Mouse (Mus musculus) forebrain, embryonic 11.5 days (tissue): ENCODE measurements at regions not wholly inside any gene's neighbourhood (a gene's known extent, or its start where the extent isn't known, plus 50 kb on each side); places are given as distances from the start of the nearest gene placed in this dataset.
A peak's percentile ranks its signal among the peaks of the same experiment; 100 is the strongest.

Experiments
- ATAC-seq: fragments of 200-750 bp; cut with Nextera tagmentation; replicated peaks from 2 replicates; pipeline ENCODE4 v1.8.0; 2017; ENCODE audit warnings: moderate TSS enrichment; ENCODE audit not compliant: low FRiP score
- DNase-seq: peaks from one replicate; pipeline ENCODE4 v3.0.0-alpha.2; 2017; ENCODE audit warnings: low spot score
- H3K27ac ChIP-seq: fragments of 300-500 bp; sonication (generic); 2 replicates; pipeline ENCODE4 v1.5.1; 2014; ENCODE audit warnings: low read depth, low read length
- H3K27me3 ChIP-seq: fragments of 300-500 bp; sonication (generic); 2 replicates; pipeline ENCODE4 v1.6.1; 2014; ENCODE audit warnings: mild to moderate bottlenecking, low read length, mixed read lengths; ENCODE audit not compliant: control insufficient read depth, insufficient read depth
- H3K36me3 ChIP-seq: fragments of 300-500 bp; sonication (generic); 2 replicates; pipeline ENCODE4 v1.6.1; 2014; ENCODE audit warnings: mild to moderate bottlenecking, low read length, moderate library complexity, mixed read lengths; ENCODE audit not compliant: control insufficient read depth, insufficient read depth
- H3K4me1 ChIP-seq: fragments of 300-500 bp; sonication (generic); replicated peaks from 2 replicates; pipeline ENCODE4 v1.6.1; 2014; ENCODE audit warnings: low read length, mixed read lengths; ENCODE audit not compliant: control insufficient read depth, insufficient read depth
- H3K4me2 ChIP-seq: fragments of 300-500 bp; sonication (generic); 2 replicates; pipeline ENCODE4 v1.6.1; 2014; ENCODE audit warnings: low read depth, mild to moderate bottlenecking, low read length, moderate library complexity, mixed read lengths; ENCODE audit not compliant: severe bottlenecking
- H3K4me3 ChIP-seq: fragments of 300-500 bp; sonication (generic); 2 replicates; pipeline ENCODE4 v1.5.1; 2014; ENCODE audit warnings: low read depth, low read length
- H3K9ac ChIP-seq: fragments of 300-500 bp; sonication (generic); 2 replicates; pipeline ENCODE4 v1.6.1; 2014; ENCODE audit warnings: low read length
- H3K9me3 ChIP-seq: fragments of 300-500 bp; sonication (generic); 2 replicates; pipeline ENCODE4 v1.6.1; 2016; ENCODE audit warnings: low read length, mixed read lengths; ENCODE audit not compliant: control insufficient read depth
- WGBS: fragments of 180-500 bp; shearing (Covaris S2); extraction: QIAGEN DNeasy Blood & Tissue Kit; methylation state at CpG from one replicate; pipeline ENCODE4 v1.1.7; 2014; 5-methylcytosine and 5-hydroxymethylcytosine counted together

DNA sequence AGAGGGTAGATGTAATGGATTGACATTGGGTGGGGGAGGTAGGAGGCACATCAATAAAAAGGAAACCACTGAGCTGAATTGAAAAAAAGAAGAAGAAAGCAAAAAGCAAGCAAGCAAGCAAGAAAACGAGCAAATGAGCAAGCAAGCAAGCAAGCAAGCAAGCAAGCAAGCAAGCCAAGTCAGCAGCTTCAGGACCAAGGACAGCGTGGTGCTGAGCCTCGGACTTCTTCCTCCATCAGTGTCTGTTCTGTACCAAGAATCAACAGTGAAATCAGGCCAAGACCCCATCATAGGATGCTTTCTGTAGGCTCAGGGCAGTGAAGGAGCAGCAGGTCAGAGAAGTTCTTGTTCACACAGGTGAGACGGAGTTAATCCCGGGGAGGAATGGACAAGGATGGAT, 392.7 kb upstream of the BB014433 start:
- 51% methylated on average over 5 of the region's 5 CpGs for WGBS
- Histone ChIP-seq H3K9ac (no peak overlapping the region), H3K27me3 (no peaks in the 10 kb centered on the region), H3K36me3 (no peaks in the 10 kb centered on the region), H3K4me3 (no peak overlapping the region), H3K4me1 (no peaks in the 10 kb centered on the region), H3K9me3 (no peaks in the 10 kb centered on the region), H3K27ac (no peak overlapping the region), H3K4me2 (no peak overlapping the region)
- DNase-seq (peak; percentile 73), ATAC-seq (no peak)

DNA sequence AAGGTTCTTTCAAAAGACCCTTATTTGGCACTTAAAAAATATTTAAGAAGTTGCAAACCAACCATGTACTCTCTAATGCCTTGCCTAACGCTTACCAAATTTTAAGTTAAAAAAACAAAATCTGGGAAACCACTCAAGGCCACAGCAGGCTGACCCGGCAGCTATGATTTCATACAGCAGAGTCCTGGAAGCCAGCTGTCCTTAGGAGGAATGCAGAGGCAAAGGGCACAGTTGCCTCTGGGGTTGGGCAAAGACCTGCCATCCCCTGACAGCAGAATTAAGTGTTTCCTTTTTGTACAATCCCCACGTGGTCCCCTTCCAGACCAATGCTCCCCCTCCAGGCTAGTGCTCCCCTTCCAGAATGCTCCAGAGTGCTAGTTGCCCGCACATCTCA, 348.8 kb upstream of the BB014433 start:
- no peak overlapping the region for H3K27ac ChIP-seq
- H3K4me1 ChIP-seq = no peaks in the 10 kb centered on the region; the same call in 1 of the 2 replicates
- no peak overlapping the region for H3K9ac ChIP-seq
- 68% methylated on average over 4 of the region's 4 CpGs for WGBS
- H3K27me3 ChIP-seq = no peaks in the 10 kb centered on the region
- DNase-seq = no peak
- H3K36me3 ChIP-seq = no peaks in the 10 kb centered on the region
- no peaks in the 10 kb centered on the region for H3K9me3 ChIP-seq
- no peak for ATAC-seq
- no peak overlapping the region for H3K4me2 ChIP-seq
- H3K4me3 ChIP-seq = no peak overlapping the region

- Histone ChIP-seq H3K27ac (no peak overlapping the region), H3K27me3 (no peaks in the 10 kb centered on the region), H3K36me3 (no peaks in the 10 kb centered on the region), H3K4me3 (no peak overlapping the region), H3K4me1 (no peaks in the 10 kb centered on the region; the same call in 1 of the 2 replicates), H3K4me2 (no peak overlapping the region), H3K9me3 (no peaks in the 10 kb centered on the region), H3K9ac (no peak overlapping the region)
- ATAC-seq (0 out of 2 replicates have a peak, but pooled peaks have one; percentile 27), DNase-seq (no peak)
- 64% methylated on average over 5 of the region's 5 CpGs for WGBS
These were observed 348.3 kb upstream of the BB014433 start for GRCm38 (mm10) chr8:15393936-15394721.

GRCm38 (mm10) chr8:15392056-15392455, 346.2 kb upstream of the BB014433 start:
- H3K4me3 ChIP-seq = no peak overlapping the region
- whole genome bisulfite sequencing = 42% methylated on average over 4 of the region's 4 CpGs
- H3K36me3 ChIP-seq = no peaks in the 10 kb centered on the region
- ATAC-seq (no peak), DNase-seq (no peak)
- H3K4me2 ChIP-seq = no peak overlapping the region
- no peaks in the 10 kb centered on the region for H3K27me3 ChIP-seq
- no peaks in the 10 kb centered on the region for H3K9me3 ChIP-seq
- H3K9ac ChIP-seq = no peak overlapping the region
- H3K4me1 ChIP-seq = no peaks in the 10 kb centered on the region; the same call in 1 of the 2 replicates
- H3K27ac ChIP-seq = no peak overlapping the region

- Histone ChIP-seq H3K27ac (no peak overlapping the region), H3K27me3 (no peaks in the 10 kb centered on the region), H3K9ac (no peak overlapping the region), H3K4me2 (no peak overlapping the region), H3K4me1 (no peaks in the 10 kb centered on the region; the same call in 1 of the 2 replicates), H3K36me3 (no peaks in the 10 kb centered on the region), H3K9me3 (no peaks in the 10 kb centered on the region), H3K4me3 (no peak overlapping the region)
- no peak for DNase-seq
- WGBS = 85% methylated on average over 5 of the region's 5 CpGs
- no peak for ATAC-seq
These were observed 342.9 kb upstream of the BB014433 start for GRCm38 (mm10) chr8:15388791-15389190.

- Histone ChIP-seq H3K4me2 (no peak overlapping the region), H3K36me3 (no peaks in the 10 kb centered on the region), H3K27ac (no peak overlapping the region), H3K4me1 (no peaks in the 10 kb centered on the region), H3K4me3 (no peak overlapping the region), H3K9me3 (no peaks in the 10 kb centered on the region), H3K27me3 (no peaks in the 10 kb centered on the region), H3K9ac (no peak overlapping the region)
- WGBS = 82% methylated on average over 2 of the region's 2 CpGs
- no peak for DNase-seq
- no peak for ATAC-seq
These were observed 321.2 kb upstream of the BB014433 start for GRCm38 (mm10) chr8:15367063-15367462.

GRCm38 (mm10) chr8:15364546-15364945, 318.7 kb upstream of the BB014433 start:
- H3K27ac ChIP-seq = no peak overlapping the region
- no peak overlapping the region for H3K9ac ChIP-seq
- H3K27me3 ChIP-seq = no peaks in the 10 kb centered on the region
- no peak for DNase-seq
- no peak overlapping the region for H3K4me3 ChIP-seq
- no peak for ATAC-seq
- no peaks in the 10 kb centered on the region for H3K4me1 ChIP-seq
- H3K36me3 ChIP-seq = no peaks in the 10 kb centered on the region
- WGBS = 89% methylated on average over 1 of the region's 1 CpGs
- no peak overlapping the region for H3K4me2 ChIP-seq
- H3K9me3 ChIP-seq = no peaks in the 10 kb centered on the region

DNA sequence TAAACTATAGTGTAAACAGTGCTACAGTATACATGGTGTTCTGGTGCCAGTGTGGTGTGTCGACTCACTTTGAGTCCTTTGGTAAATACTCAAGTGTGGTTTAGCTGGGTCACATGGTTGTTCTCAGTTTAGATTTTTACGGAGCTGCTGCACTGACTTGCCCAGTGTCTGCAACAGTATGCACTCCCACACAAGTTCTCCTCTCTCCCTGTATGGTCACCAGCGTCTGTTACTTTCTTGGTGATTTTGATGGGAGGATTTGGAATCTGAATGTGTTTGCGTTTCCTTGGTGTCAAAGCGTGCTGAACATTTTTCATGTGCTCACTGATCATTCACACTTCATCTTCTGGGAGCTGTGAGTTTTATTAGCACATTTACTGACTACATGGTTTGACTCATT, 298.3 kb upstream of the BB014433 start:
- Histone ChIP-seq H3K4me1 (no peaks in the 10 kb centered on the region), H3K4me3 (no peak overlapping the region), H3K9me3 (no peaks in the 10 kb centered on the region), H3K9ac (no peak overlapping the region), H3K27ac (no peak overlapping the region), H3K4me2 (no peak overlapping the region), H3K36me3 (no peaks in the 10 kb centered on the region), H3K27me3 (no peaks in the 10 kb centered on the region)
- 89% methylated on average over 5 of the region's 5 CpGs for WGBS
- no peak for DNase-seq
- ATAC-seq = no peak

DNA sequence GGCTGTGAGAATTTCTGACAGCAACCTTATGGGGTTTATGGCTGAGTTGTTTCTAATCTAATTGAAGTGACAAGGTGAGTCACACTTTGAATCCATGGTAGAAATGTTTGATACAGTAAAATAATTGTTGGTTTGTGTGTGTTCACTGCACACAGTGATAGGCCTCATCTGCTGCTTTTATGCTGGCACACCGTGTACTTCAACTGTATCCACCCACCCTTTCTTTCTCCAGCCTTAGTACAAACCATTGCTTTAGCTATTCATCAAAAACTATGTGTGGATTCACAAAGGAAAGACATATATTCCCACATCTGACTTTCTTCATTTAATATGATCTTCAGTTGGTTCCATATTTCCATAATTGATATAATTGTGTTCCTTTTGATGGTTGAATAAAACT, 297.7 kb upstream of the BB014433 start:
- Histone ChIP-seq H3K4me2 (no peak overlapping the region), H3K36me3 (no peaks in the 10 kb centered on the region), H3K27me3 (no peaks in the 10 kb centered on the region), H3K4me3 (no peak overlapping the region), H3K9me3 (no peaks in the 10 kb centered on the region), H3K4me1 (no peaks in the 10 kb centered on the region), H3K27ac (no peak overlapping the region), H3K9ac (no peak overlapping the region)
- whole genome bisulfite sequencing = 82% methylated on average over 1 of the region's 1 CpGs
- ATAC-seq = no peak
- no peak for DNase-seq
